Mouse (Mus musculus) cortical plate, adult 2 months (tissue): ENCODE measurements around the gene Cenpf. TPM values are rescaled to one million over a fixed set of nuclear protein-coding genes. Genes with fewer than 3 reads are reported as not detected.

Source experiments
- H3K27ac ChIP-seq: fragments of 200-500 bp; 2 replicates; pipeline ENCODE4 v1.5.1; 2012; ENCODE audit warnings: low read length, control low read depth, inconsistent platforms; ENCODE audit not compliant: insufficient read depth
- H3K4me1 ChIP-seq: fragments of 200-500 bp; 2 replicates; pipeline ENCODE4 v1.6.1; 2011; ENCODE audit warnings: low read length; ENCODE audit not compliant: control insufficient read depth, insufficient read depth
- H3K4me3 ChIP-seq: fragments of 200-500 bp; 2 replicates; pipeline ENCODE4 v1.5.1; 2011; ENCODE audit warnings: mild to moderate bottlenecking, low read length, control low read depth; ENCODE audit not compliant: insufficient read depth
- CTCF ChIP-seq: fragments of 200-500 bp; IDR thresholded peaks from 2 replicates; pipeline ENCODE4 v1.5.1; 2011; ENCODE audit warnings: mild to moderate bottlenecking, control low read depth, low read length; ENCODE audit not compliant: insufficient read depth; ENCODE audit errors: extremely low read depth
- POLR2A ChIP-seq: fragments of 200-500 bp; IDR thresholded peaks from 2 replicates; pipeline ENCODE4 v1.6.1; 2011; ENCODE audit warnings: mild to moderate bottlenecking, low read length, control low read depth; ENCODE audit not compliant: insufficient read depth; ENCODE audit errors: extremely low read depth
- polyA plus RNA-seq: library from polyadenylated mRNA; depleted of rRNA; stranded (reverse); fragments of >200 nt; gene quantifications from 2 replicates; pipeline ENCODE4 v1.2.3, GENCODE M21; 2012

Gene Cenpf
- polyA plus RNA-seq, 1 experiment = 0.23 TPM

GRCm38 (mm10) chr1:189675421-189675820 lies 12.5 kb downstream of the Cenpf start:
- Histone ChIP-seq H3K4me3 (no peak overlapping the region), H3K4me1 (no peaks in the 10 kb centered on the region), H3K27ac (no peak overlapping the region)
- no peak for TF ChIP-seq CTCF
- TF ChIP-seq POLR2A = no peak

GRCm38 (mm10) chr1:189665966-189666365 lies 21.9 kb downstream of the Cenpf start:
- Histone ChIP-seq H3K27ac (no peak overlapping the region), H3K4me1 (no peaks in the 10 kb centered on the region)
- TF ChIP-seq CTCF (no peak), POLR2A (no peak)

DNA sequence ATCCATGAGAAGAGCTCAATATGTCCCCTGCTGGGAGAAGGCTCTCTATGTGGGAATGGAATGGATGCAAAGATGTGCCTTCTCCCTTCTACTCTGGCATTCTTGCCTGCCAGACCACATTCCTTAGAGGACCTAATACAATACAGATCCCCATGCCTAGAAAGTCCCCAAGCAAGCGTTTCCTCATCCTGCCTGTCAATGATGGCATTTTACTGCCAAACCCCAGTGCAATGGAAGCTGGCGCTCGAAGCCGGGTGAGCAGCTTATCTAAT lies 23.1 kb downstream of the Cenpf start:
- no peak overlapping the region for H3K4me3 ChIP-seq
- TF ChIP-seq CTCF = no peak
- TF ChIP-seq POLR2A = no peak
- no peak overlapping the region for H3K27ac ChIP-seq
- H3K4me1 ChIP-seq = no peaks in the 10 kb centered on the region

More at GRCm38 (mm10) chr1:189665966-189666365, 21.9 kb downstream of the Cenpf start:
- H3K4me3 ChIP-seq = no peak overlapping the region

DNA sequence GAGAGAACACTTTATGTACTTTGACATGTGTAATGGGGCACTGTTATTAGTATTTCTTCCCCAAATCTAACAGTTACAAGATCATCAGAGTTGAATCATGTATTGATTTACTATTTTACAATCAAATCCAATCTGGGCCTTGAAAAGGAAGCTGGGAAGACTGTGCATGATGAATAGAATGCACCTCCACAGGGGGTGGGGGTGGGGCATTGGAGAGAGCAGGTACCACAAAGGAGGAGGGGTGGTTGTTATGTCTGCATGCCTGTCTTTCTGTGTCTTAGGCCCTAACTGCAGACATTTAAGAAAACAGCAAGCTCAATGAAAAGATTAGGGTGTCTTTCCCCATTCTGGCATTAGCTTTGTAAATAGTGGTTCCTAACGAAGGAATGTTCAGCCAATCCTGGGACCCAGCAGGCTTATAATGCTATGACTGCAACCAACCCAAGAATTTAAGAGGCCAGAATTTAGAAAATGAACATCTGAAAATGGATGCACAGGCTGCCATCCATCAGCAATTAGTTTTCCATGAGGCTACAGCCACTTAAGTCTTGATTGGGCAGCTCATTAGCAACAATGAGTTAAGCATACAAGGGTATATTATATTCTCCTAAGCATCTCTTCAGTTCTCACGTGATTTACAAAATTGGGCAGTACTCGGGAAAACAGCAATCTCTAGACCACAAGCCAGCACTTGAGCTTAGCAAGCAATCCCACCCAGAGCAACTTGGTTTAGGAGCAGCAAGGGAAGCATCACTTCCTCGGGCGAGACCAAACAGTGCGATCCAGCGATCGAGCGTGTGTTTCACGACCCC lies 23.6 kb downstream of the Cenpf start:
- Histone ChIP-seq H3K4me1 (no peaks in the 10 kb centered on the region), H3K4me3 (no peak overlapping the region), H3K27ac (no peak overlapping the region)
- TF ChIP-seq CTCF (no peak), POLR2A (no peak)

- Histone ChIP-seq H3K27ac (no peak overlapping the region), H3K4me1 (no peaks in the 10 kb centered on the region), H3K4me3 (no peak overlapping the region)
- TF ChIP-seq CTCF (no peak), POLR2A (no peak)
Observed at GRCm38 (mm10) chr1:189663437-189663836, 24.4 kb downstream of the Cenpf start.

DNA sequence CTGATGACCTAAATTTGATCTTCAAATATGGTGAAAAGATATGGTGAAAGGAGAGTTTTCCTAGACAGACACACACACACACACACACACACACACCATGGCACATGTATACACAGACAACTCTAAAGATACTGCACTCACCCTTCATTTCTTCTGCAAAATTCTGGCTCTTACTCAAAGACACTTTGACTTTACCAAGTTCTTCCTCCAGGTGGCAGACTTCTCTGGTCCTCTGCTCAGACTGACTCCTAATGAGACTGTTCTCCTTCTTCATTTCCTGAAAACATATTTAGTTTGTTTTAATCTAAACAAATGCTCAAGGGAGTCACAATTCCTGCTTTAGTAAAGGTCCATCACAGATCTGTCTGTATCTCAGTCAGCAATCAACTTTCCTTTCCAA lies 26.0 kb downstream of the Cenpf start:
- Histone ChIP-seq H3K27ac (no peak overlapping the region), H3K4me1 (no peaks in the 10 kb centered on the region), H3K4me3 (no peak overlapping the region)
- TF ChIP-seq CTCF = peak; percentile 38; the same call in 1 of the 2 replicates
- TF ChIP-seq POLR2A = no peak

GRCm38 (mm10) chr1:189657406-189657805 lies 30.5 kb downstream of the Cenpf start:
- no peak for TF ChIP-seq POLR2A
- TF ChIP-seq CTCF = no peak
- H3K27ac ChIP-seq = no peak overlapping the region
- no peak overlapping the region for H3K4me3 ChIP-seq
- no peaks in the 10 kb centered on the region for H3K4me1 ChIP-seq

GRCm38 (mm10) chr1:189653746-189654145 lies 34.1 kb downstream of the Cenpf start:
- no peak overlapping the region for H3K4me3 ChIP-seq
- no peak overlapping the region for H3K27ac ChIP-seq
- H3K4me1 ChIP-seq = no peaks in the 10 kb centered on the region
- TF ChIP-seq CTCF = no peak
- no peak for TF ChIP-seq POLR2A

DNA sequence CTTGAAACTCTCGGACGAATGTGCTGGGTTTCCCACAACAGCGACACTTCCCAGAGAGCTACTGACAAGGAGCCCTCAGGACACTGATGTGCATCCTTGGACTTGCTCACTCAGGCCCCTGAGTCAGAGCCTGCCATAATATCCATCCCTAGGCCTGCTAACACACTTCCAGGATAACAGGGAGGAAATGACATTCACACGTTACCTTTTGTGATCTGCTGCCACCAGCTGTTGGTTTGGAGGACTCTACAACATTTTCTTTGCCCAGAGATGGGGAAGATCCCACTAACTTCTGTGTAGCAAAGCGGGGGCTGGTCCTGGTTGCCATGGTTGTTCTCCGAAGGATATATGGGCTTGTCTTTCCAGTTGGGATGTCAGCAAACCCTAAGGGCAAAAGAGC lies 41.3 kb downstream of the Cenpf start:
- no peak overlapping the region for H3K27ac ChIP-seq
- H3K4me3 ChIP-seq = no peak overlapping the region
- TF ChIP-seq POLR2A (no peak), CTCF (peak; percentile 49; the same call in 1 of the 2 replicates)
- H3K4me1 ChIP-seq = no peaks in the 10 kb centered on the region

- TF ChIP-seq POLR2A = no peak
- TF ChIP-seq CTCF = 0 out of 2 replicates have a peak, but pooled peaks have one; percentile 17
- Histone ChIP-seq H3K4me1 (no peaks in the 10 kb centered on the region), H3K4me3 (no peak overlapping the region), H3K27ac (no peak overlapping the region)
Observed at GRCm38 (mm10) chr1:189645371-189645770, 42.5 kb downstream of the Cenpf start.
